Mouse (Mus musculus) heart, postnatal 0 days (tissue): Measurements from ENCODE around the gene Nxf1. TPM values are rescaled to one million over a fixed set of nuclear protein-coding genes. Genes with fewer than 3 reads are reported as not detected.

ENCODE experiments used
- ATAC-seq: fragments of 200-750 bp; cut with Nextera tagmentation; 2 replicates; pipeline ENCODE4 v1.8.0; 2017; ENCODE audit warnings: low read depth, moderate number of reproducible peaks, moderate library complexity; ENCODE audit not compliant: insufficient read depth
- DNase-seq: peaks from one replicate; pipeline ENCODE4 v3.0.0-alpha.2; 2016; ENCODE audit warnings: low spot score
- H3K27ac ChIP-seq: fragments of 300-500 bp; sonication (generic); 2 replicates; pipeline ENCODE4 v1.5.1; 2014; ENCODE audit warnings: low read depth, mild to moderate bottlenecking
- H3K27me3 ChIP-seq: fragments of 300-500 bp; sonication (generic); 2 replicates; pipeline ENCODE4 v1.6.1; 2014; ENCODE audit warnings: low read length, mixed read lengths; ENCODE audit not compliant: control insufficient read depth, insufficient read depth
- H3K36me3 ChIP-seq: fragments of 300-500 bp; sonication (generic); replicated peaks from 2 replicates; pipeline ENCODE4 v1.6.1; 2014; ENCODE audit warnings: low read length, mixed read lengths; ENCODE audit not compliant: control insufficient read depth, insufficient read depth
- H3K4me1 ChIP-seq: fragments of 300-500 bp; sonication (generic); 2 replicates; pipeline ENCODE4 v1.6.1; 2014; ENCODE audit warnings: antibody characterized with exemption; ENCODE audit not compliant: control insufficient read depth, insufficient read depth
- H3K4me2 ChIP-seq: fragments of 300-500 bp; sonication (generic); 2 replicates; pipeline ENCODE4 v1.6.1; 2014; ENCODE audit warnings: low read depth, mild to moderate bottlenecking, low read length, moderate library complexity
- H3K4me3 ChIP-seq: fragments of 300-500 bp; sonication (generic); 2 replicates; pipeline ENCODE4 v1.5.1; 2014; ENCODE audit warnings: low read depth, low read length
- H3K9ac ChIP-seq: fragments of 300-500 bp; sonication (generic); replicated peaks from 2 replicates; pipeline ENCODE4 v1.6.1; 2014; ENCODE audit warnings: low read depth, low read length, mixed read lengths
- H3K9me3 ChIP-seq: fragments of 300-500 bp; sonication (generic); replicated peaks from 2 replicates; pipeline ENCODE4 v1.6.1; 2016; ENCODE audit warnings: low read length; ENCODE audit not compliant: control insufficient read depth
- CTCF ChIP-seq: IDR thresholded peaks from 2 replicates; pipeline ENCODE4 v1.5.1; 2016; ENCODE audit warnings: antibody characterized with exemption, control low read depth, low read depth
- EP300 ChIP-seq: IDR thresholded peaks from 2 replicates; pipeline ENCODE4 v1.6.1; 2016; ENCODE audit warnings: antibody characterized with exemption, low read depth
- WGBS: fragments of 180-500 bp; shearing (Covaris S2); extraction: QIAGEN DNeasy Blood & Tissue Kit; methylation state at CpG from one replicate; pipeline ENCODE4 v1.1.7; 2014; 5-methylcytosine and 5-hydroxymethylcytosine counted together
- polyA plus RNA-seq: library from polyadenylated mRNA; unstranded; fragments of >200 nt; fragmentation: Nextera tagmentation; extraction: Ambion mirVana; gene quantifications from 2 replicates; pipeline ENCODE4 v1.2.1, GENCODE M21; 2015
- total RNA-seq: library from RNA; depleted of rRNA; stranded (reverse); fragments of >200 nt; gene quantifications from 2 replicates; pipeline ENCODE4 v1.2.3, GENCODE M21; 2014; ENCODE audit warnings: low replicate concordance

The Nxf1 gene
- total and polyA plus RNA-seq, 2 experiments from 2014 or later = 42.3 to 54.8 TPM

DNA sequence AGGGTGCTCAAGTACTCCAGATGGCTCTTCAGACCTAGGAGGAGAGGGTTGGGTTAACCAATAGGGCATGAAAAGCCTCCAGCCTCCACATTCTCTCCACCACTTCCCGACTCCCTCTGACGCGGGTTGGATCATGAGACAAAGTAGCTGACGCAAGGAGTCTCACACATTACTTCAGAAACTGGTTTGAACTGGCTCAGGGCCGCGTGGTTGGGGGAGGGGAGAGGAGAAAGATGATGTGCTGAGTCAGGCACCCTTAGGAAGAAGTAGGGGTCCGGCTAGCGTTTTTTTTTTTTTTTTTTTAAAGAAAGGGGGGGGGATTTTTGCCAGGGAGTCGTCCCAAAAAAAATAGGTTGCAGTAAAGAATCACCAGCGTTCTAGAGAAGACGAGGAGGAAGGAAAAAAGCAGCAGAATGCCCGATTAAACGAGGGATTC lies 44.0 kb upstream of the Nxf1 start:
- peak overlapping the region; percentile 91 for H3K4me3 ChIP-seq
- H3K36me3 ChIP-seq = peaks cover 23% of the 10 kb centered on the region
- H3K4me1 ChIP-seq = peaks cover 29% of the 10 kb centered on the region
- peak overlapping the region; percentile 67 for H3K4me2 ChIP-seq
- TF ChIP-seq EP300 = 0 out of 2 replicates have a peak, but pooled peaks have one; percentile 6
- no peak for TF ChIP-seq CTCF
- H3K9me3 ChIP-seq = no peaks in the 10 kb centered on the region
- ATAC-seq (peak; percentile 67), DNase-seq (peak; percentile 75)
- 1% methylated on average over 13 of the region's 13 CpGs for WGBS
- H3K9ac ChIP-seq = peak overlapping the region; percentile 93
- peak overlapping the region; percentile 97 for H3K27ac ChIP-seq
- no peaks in the 10 kb centered on the region for H3K27me3 ChIP-seq

DNA sequence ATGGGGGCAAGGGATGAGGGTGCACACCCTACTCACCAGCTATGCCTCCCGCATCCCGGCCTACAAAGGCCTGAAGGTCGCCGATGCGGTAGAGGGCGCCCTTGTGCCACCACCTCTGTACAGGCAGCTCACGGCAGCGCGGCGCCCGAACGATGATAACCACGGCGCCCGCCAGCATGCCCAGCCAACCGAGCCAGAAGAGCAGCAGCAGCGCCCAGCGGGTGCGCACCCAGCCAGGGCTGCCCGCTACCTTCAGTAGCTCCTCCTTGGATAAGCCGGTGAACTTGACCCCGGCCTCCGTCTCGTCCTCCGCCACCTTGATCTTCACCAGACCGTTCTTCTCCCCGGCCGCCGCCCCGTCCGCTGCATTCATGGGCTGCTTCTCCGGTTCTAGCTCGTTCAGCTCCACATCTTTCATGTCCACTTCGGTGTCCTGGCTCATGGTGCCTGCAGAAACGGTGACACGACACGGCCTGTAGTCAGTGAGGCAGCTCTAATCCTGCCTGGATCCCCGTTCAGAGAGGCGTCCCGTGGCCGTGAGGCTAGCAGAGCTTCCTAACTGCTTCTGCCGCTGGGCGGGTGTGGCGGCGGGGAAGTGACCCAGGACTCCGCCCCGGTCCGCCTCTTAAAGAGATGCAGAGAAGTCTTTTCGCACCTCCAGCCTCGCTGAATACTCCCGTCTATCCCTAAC lies 43.4 kb upstream of the Nxf1 start:
- WGBS = under 1% methylated on average over 51 of the region's 51 CpGs
- DNase-seq (peak; percentile 87), ATAC-seq (peak; percentile 93)
- no peaks in the 10 kb centered on the region for H3K9me3 ChIP-seq
- no peaks in the 10 kb centered on the region for H3K27me3 ChIP-seq
- no peak for TF ChIP-seq EP300
- TF ChIP-seq CTCF = peak; percentile 77
- H3K27ac ChIP-seq = peak overlapping the region; percentile 97
- peaks cover 18% of the 10 kb centered on the region for H3K36me3 ChIP-seq
- H3K4me1 ChIP-seq = peaks cover 29% of the 10 kb centered on the region
- peak overlapping the region; percentile 93 for H3K9ac ChIP-seq
- H3K4me3 ChIP-seq = peak overlapping the region; percentile 91
- peak overlapping the region; percentile 67 for H3K4me2 ChIP-seq

DNA sequence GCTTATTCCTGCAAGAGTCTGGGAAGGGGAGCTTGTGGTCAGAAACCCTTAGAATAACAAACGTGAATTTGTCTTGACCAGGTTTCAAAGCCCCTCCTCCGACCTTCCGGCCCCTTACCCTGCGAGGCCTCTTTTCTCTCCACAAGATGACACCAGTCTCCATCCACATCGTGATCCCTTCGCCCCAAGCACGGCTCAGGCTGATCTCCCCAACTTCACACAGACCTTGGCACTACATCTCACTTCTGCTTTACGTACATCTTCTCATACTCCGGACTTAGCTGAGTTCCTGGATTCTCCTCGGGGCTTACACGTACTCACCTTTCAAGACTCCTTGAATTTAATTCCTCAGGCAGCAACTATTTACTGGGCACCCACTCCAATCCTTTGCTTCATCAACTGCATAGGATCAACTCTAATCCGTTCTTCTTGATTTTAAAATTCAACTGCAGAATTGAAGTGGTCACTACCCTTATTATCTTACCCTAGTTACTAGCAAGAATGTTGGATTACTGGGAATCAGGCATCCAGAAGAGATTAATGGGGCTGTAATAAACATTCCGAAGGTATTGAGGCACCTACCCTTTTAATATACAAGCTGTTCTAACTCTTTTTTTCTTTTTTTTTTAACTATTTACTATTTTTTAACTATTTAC lies 42.7 kb upstream of the Nxf1 start:
- H3K4me1 ChIP-seq = peaks cover 29% of the 10 kb centered on the region
- H3K9me3 ChIP-seq = no peaks in the 10 kb centered on the region
- H3K9ac ChIP-seq = peak overlapping the region; percentile 93
- H3K27me3 ChIP-seq = no peaks in the 10 kb centered on the region
- no peak for DNase-seq
- peak overlapping the region; percentile 67 for H3K4me2 ChIP-seq
- 9% methylated on average over 13 of the region's 13 CpGs for WGBS
- peaks cover 11% of the 10 kb centered on the region for H3K36me3 ChIP-seq
- TF ChIP-seq CTCF (no peak), EP300 (no peak)
- peak overlapping the region; percentile 91 for H3K4me3 ChIP-seq
- H3K27ac ChIP-seq = peak overlapping the region; percentile 97
- ATAC-seq = no peak

DNA sequence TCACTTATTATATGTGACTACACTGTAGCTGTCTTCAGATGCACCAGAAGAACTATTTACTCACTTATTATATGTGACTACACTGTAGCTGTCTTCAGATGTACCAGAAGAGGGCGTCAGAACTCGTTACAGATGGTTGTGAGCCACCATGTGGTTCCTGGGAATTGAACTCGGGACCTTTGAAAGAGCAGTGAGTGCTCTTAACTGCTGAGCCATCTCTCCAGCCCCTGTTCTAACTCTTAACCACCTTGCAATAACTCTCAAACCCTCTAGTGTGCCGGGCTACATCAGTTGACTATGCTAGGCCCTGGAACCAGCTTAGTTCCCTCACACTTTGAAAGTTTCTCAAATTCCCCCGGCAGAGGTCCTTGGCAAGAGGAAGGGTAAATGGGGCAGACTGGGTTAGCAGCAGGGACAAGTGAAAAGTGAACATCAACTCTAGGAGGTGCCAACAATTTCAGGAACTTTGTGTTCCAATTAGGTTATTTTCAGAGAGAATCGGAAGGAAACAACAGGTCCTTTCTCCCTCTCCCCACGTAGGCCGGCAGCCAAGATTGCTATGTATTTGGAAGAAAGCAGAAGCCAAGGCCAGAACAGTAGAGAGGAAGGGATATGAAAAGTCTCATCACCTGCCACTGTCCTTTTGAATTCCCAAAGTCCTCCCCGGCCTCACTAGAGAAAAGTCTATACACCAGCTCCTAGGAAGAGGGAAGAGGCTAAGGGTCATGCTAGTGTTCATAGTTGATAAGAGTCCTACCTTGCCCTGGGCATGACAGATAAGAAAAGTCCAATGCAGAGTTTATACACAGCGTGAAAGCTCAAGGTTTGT lies 42.0 kb upstream of the Nxf1 start:
- no peak overlapping the region for H3K4me3 ChIP-seq
- no peaks in the 10 kb centered on the region for H3K27me3 ChIP-seq
- DNase-seq (no peak), ATAC-seq (no peak)
- WGBS = 62% methylated on average over 10 of the region's 10 CpGs
- H3K4me1 ChIP-seq = peaks cover 29% of the 10 kb centered on the region
- H3K27ac ChIP-seq = 0 out of 2 replicates have a peak overlapping the region, but pooled peaks have one; percentile 39
- H3K9ac ChIP-seq = no peak overlapping the region
- H3K9me3 ChIP-seq = no peaks in the 10 kb centered on the region
- TF ChIP-seq EP300 (no peak), CTCF (0 out of 2 replicates have a peak, but pooled peaks have one; percentile 3)
- peaks cover 4% of the 10 kb centered on the region for H3K36me3 ChIP-seq
- H3K4me2 ChIP-seq = no peak overlapping the region

DNA sequence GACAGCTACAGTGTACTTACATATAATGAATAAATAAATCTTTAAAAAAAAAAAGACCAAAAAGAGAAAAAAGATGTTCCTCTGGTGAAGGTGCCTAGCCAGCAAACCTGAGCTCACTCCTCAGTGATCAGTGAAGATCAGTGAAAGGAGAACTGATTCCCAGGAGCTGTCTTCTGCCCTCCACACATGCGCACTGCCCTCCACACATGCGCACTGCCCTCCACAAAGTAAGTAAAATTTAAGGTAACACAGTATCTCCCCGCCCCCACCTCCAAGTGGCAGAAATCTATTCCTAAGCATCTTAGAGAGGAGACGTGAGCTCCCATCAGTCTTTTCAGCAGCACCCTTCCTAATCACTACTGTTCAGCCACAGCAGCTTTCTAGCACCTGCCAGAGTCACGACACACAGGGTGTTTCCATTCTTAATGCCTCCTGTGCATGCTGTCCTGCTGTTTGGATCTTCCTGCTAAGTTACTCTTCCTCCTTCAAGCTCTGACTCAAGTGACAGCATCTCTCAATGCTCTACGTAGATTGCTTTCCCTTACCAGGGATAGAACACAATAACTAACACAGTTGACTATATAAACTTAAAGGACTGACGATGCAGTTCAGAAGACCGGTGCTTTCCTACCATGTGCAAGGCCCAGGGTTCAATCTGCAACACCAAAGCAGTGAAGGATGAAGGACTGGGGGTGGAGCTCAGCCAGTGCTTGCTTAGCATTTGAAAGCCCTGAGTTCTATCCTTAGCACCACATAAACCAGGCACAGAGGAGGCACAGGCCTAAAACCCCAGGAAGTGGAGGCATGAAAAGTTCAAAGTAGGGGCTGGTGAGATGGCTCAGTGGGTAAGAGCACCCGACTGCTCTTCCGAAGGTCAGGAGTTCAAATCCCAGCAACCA lies 40.8 kb upstream of the Nxf1 start:
- ATAC-seq (no peak), DNase-seq (no peak)
- no peaks in the 10 kb centered on the region for H3K9me3 ChIP-seq
- TF ChIP-seq EP300 = no peak
- no peak for TF ChIP-seq CTCF
- H3K27me3 ChIP-seq = no peaks in the 10 kb centered on the region
- no peak overlapping the region for H3K4me3 ChIP-seq
- no peak overlapping the region for H3K9ac ChIP-seq
- peaks cover 4% of the 10 kb centered on the region; the same call in 1 of the 2 replicates for H3K36me3 ChIP-seq
- WGBS = 77% methylated on average over 10 of the region's 10 CpGs
- no peak overlapping the region for H3K4me2 ChIP-seq
- no peak overlapping the region for H3K27ac ChIP-seq
- peaks cover 21% of the 10 kb centered on the region for H3K4me1 ChIP-seq
